Mouse (Mus musculus) heart, adult 18-20 months (tissue): ENCODE results near the gene D030056L22Rik. TPM values are rescaled to one million over a fixed set of nuclear protein-coding genes. Genes with fewer than 3 reads are reported as not detected.

ENCODE experiments used
- DNase-seq, 2 experiments: peaks; one replicate each; pipeline ENCODE4 v3.0.0; 2021 to 2022; ENCODE audit warnings: mixed read lengths in 1 of 2
- total RNA-seq, 2 experiments: library from RNA; stranded (reverse); gene quantifications; 2 replicates each; pipeline ENCODE4 v1.2.3; 2021

The D030056L22Rik gene
- total RNA-seq, 2 experiments from 2014 or later = 11.3 to 12.2 TPM

DNA sequence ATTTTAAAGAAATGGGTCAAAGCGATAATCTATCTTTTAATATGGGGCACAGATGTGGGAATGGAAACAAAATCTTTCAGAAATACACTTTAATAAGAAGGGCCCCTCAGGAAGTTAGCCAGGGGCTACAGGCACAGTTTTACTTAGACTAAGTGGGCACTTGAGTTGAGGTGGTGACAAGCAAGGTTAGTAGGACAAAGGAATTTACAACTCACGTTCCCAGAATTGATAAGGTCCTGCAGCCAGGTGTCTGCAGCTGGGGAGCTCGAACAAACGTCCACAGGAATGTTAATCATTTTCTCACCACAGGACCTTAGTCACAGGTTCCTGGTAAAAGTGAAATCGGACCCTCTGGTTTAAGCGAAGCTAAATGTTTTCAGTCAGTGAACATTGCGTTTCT is 18.1 kb downstream of the D030056L22Rik start:
- DNase-seq = no peak

DNA sequence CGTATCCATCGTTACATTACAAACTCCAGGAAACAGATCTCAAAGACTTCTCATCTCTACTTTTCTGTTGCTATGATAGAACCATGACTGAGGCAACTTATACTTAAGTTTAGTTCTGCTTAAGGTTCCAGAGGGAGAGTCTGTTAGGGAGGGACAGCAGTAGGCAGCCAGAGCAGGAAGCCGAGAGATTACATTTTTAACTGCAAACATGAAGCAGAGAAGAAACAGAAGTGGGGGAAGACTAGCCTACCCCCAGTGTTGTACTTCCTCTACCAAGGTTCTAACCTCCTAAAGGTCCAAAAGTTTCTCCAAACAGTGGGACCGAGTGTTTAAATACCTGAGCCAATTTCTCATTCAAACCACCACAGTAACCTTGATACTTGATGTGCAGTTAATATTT is 22.9 kb downstream of the D030056L22Rik start:
- DNase-seq = no peak

DNA sequence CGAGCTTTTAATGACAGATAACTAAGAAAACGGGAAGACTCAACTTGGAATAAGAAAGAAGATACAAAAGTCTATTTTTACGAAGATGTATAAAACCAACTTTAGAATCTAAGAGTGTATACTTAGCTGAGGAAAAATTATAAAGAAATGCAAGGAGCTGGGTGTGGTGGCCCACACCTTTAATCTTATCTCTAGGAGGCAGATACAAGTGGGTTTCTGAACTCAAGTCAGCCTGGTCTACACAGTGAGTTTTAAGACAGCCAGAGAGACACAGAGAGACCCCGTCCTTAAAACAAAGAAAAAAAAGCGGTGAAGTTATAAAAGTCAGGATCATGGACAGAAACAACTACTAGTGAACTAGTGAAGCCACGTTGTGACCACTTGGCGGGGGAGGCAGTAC is 26.2 kb downstream of the D030056L22Rik start:
- DNase-seq = no peak

DNA sequence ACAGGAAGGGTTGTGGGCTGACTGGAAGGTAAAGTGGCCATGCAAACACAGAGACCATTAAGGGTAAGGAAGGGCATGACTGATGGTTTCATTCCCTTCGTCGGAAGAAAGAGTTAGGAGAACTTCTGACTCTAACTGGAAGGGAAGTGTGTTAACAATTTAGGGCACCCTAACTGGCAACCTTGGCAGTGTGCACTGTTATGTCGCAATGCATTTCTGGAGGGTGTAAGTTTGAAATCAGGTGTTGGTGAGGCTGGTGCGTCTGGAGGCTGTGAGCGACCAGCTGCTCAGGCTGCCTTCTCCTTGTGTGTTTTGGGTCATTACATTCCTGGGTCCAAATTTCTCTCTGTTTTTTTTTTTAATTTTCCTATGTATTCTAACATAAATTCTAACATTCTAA is 31.0 kb downstream of the D030056L22Rik start:
- no peak for DNase-seq

DNA sequence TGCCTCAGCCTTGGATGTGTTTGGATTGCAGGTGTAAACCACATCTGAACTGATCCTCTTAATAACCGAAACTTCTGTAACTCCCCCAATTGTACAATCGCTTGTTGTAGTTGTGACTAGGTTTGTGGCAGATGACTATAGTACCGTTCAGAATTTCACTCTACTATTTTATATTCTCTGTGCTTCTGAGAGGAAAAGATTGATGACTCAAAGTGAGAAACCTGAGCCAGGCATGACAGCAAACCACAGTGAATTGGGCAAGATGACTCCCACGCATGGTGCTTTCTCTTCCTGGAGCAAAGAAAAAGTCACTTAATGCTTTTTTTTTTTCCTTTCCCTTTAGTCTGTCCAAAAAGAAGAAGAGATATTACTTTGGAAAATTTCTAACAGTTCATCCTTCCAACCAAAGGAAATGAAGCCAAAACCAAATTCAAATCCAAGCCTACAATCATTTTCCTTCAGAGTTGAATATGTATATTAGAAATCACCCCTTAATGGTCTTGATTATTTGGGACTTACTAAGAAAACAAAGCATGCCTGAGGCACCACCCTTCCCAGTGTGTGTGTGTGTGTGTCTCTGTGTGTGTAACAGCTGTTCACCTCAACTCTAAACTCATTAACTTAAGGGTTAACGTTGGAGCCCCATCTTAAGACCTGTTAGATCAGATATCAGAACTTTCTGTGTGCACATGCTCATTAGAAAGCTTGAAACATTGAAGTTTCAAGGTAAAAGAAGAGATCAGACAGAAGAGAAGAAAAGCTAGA is 33.8 kb downstream of the D030056L22Rik start:
- no peak for DNase-seq

DNA sequence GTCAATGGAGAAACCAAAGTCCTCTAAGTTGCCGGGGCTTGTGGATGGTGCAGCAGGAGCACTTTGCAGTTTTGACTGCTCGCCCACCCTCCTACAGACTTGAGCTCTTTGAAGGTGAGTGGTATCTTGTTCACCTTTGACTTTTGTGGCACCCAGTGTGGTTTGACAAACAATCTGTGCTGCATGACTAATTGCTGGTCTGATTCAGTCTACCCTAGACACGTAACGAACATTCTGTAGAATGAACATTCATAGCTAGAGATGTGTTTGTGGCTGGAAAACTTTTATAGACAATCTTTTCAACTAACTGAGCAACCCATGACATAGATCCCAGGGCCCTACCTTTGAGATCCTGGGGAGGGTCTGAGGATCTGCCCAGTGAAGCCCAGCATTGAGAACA is 34.4 kb downstream of the D030056L22Rik start:
- no peak for DNase-seq

DNA sequence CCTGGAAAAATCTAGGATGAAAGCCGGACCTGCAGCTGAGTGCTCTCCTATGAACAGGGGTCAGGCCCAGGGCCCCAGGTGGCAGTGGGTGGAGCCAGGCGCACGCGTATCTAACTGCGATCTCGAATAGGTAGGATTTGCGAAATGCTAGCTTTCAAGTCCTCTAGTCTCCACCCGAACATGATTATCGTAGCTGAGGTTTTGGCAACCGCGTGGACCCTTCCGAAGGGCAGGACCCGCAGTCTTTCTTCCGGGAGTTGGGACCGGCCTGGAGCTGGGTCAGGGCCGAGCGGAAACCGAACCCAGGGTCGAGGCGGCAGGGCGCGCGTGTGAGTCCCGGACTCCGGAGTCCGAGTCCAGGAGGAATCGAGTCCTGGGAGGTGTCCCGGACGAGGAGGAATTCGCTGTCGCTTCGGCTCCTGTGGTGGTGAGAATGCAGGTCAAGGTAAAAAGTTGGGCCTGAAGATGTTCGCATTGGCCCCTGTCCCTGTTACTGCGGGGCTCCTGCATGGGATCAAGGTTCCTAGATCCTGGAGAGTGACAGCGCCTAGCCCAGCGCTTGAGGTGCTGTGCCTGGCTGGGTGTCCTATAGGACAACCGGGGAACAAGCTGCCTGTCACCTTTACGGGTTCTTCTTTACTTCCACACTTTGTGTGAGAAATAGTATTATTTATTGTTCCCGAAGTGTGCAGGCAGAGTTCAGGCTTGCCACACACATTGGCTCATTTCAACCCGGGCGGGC is 36.8 kb downstream of the D030056L22Rik start, which contains the start of gene Trpm6:
TSS of gene Trpm6 (plus strand) at position 386 of the 742 bp plus-strand sequence.
- DNase-seq = no peak

DNA sequence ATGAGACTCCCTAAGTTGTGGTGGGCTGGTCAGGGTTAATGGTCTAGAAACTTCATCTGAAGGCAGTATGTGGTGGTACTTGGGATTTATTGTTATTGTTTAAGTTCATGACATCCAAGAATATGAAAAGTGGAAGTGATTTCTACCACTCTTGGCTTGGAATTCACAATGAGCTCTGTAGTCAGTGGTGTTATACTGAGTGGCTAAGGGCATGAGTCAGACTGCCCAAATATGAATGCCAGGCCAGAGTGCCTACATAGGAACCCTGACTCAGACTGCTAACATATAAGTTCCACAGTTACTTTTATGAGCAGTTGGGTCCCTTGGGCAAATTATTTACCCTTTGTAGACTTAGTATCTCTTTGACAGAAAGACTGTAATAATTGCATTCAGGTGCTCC is 44.2 kb downstream of the D030056L22Rik start:
- DNase-seq = no peak

DNA sequence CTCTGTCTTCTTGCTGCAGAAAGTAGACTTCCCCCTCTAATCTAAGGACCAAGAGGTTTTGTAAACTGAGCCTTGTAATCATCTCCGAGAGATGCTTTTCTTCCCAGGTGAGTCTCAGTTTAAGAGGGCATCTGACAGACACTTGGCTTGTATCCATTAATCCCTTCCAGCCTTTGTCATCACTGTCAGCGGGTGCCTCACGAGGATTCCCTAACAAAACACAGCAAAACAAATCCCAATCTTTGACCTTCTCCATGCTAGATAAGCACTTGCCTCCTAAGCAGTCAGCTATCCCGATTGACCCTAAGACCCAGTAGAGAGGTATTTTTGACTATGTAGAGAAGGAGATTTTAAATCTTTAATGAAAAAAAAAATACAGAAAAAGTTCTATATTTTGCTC is 44.7 kb downstream of the D030056L22Rik start:
- no peak for DNase-seq

DNA sequence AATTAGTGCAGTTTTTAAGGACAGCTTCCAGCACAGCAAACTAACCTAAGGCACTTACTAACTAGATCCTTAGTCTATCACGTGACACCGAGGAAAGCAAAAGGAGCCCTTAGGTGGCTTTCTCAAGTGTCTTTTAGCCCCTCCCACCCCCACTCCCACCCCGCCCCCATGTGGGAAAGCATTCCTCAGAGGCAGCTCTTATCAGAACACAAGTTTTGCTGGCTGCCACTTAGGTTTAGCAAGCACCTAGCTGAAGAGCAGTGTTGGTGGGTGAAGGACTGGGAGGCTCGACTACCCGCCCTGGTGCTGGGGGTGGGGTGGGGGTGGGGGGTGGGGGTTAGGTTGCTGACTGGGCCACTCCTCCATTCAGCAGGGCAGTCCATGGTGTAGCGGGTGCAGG is 45.3 kb downstream of the D030056L22Rik start:
- no peak for DNase-seq

DNA sequence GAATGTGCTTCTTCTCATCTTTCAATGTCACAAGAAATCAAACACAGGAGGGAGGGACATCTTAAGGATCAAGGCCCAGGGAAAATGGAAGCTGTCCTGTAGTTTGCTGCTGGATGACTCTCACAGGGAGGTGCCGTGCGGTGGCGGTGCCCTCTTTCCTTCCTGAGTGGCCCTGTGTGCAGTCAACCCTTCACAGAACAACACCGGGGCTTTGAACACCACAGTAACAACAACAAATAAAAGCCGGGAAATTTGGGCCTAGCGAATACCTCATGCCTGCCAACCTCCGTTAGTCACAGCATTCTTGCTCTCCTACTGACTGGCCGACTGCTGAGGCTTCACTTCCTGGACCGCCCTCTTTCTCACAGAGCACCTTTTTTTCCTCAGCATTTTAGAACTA is 45.9 kb downstream of the D030056L22Rik start:
- no peak for DNase-seq

DNA sequence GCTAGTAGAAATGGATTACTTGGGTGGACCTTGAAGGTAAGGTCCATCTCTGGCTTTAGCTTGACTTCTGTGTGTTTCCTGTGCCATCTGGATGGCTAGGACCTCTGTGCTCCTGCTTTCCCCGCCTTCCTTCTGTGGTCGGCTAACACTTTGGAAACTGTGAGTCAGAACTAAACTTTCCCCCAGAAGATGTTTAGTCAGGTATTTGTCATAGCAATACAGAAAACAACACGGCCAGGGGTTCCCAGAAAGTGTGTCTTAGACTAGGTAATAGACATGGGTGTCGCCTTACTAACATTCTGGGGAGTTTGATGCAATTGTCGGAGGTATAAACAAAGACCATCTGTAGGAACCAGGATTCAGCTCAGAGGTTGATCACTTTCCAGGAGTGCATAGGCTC is 53.4 kb downstream of the D030056L22Rik start:
- no peak for DNase-seq

Other genes with a start within 250 kb of the D030056L22Rik start
- 10 to 100 TPM; 34.3 to 36.7 TPM for gene Ostf1, start 81.4 kb upstream of the D030056L22Rik start, total RNA-seq
- 1 to 10 TPM; 2.9 to 3.4 TPM for gene Nmrk1, start 81.2 kb upstream of the D030056L22Rik start, total RNA-seq
- 10 to 100 TPM; 37.7 to 38.9 TPM for gene Carnmt1, start 42.4 kb upstream of the D030056L22Rik start, total RNA-seq
- gene Trpm6, start 36.8 kb downstream of the D030056L22Rik start, total RNA-seq = under 1 TPM; 0.12 to 0.18 TPM